Mouse (Mus musculus) kidney, embryonic 14.5 days (tissue): ENCODE data around the gene Faah. TPM values are rescaled to one million over a fixed set of nuclear protein-coding genes. Genes with fewer than 3 reads are reported as not detected.

ENCODE experiments used
- ATAC-seq: fragments of 200-750 bp; cut with Nextera tagmentation; 2 replicates; pipeline ENCODE4 v1.8.0; 2017; ENCODE audit warnings: moderate number of reproducible peaks, mild to moderate bottlenecking, moderate TSS enrichment, moderate library complexity; ENCODE audit not compliant: low FRiP score, low TSS enrichment
- H3K27ac ChIP-seq: fragments of 300-500 bp; sonication (generic); 2 replicates; pipeline ENCODE4 v1.5.1; 2014; ENCODE audit warnings: low read depth, mild to moderate bottlenecking, low read length, moderate library complexity, mixed read lengths
- H3K27me3 ChIP-seq: fragments of 300-500 bp; sonication (generic); 2 replicates; pipeline ENCODE4 v1.6.1; 2014; ENCODE audit warnings: mild to moderate bottlenecking, low read length; ENCODE audit not compliant: control insufficient read depth, insufficient read depth
- H3K36me3 ChIP-seq: fragments of 300-500 bp; sonication (generic); 2 replicates; pipeline ENCODE4 v1.6.1; 2014; ENCODE audit warnings: low read length, mixed read lengths; ENCODE audit not compliant: control insufficient read depth, insufficient read depth
- H3K4me1 ChIP-seq: fragments of 300-500 bp; sonication (generic); 2 replicates; pipeline ENCODE4 v1.6.1; 2014; ENCODE audit warnings: low read length, mixed read lengths; ENCODE audit not compliant: control insufficient read depth, insufficient read depth
- H3K4me2 ChIP-seq: fragments of 300-500 bp; sonication (generic); replicated peaks from 2 replicates; pipeline ENCODE4 v1.6.1; 2014; ENCODE audit warnings: low read depth, mild to moderate bottlenecking, low read length
- H3K4me3 ChIP-seq: fragments of 300-500 bp; sonication (generic); 2 replicates; pipeline ENCODE4 v1.5.1; 2014; ENCODE audit warnings: mild to moderate bottlenecking, low read length
- H3K9ac ChIP-seq: fragments of 300-500 bp; sonication (generic); 2 replicates; pipeline ENCODE4 v1.6.1; 2014; ENCODE audit warnings: low read depth, mild to moderate bottlenecking, low read length, moderate library complexity
- H3K9me3 ChIP-seq: fragments of 300-500 bp; sonication (generic); 2 replicates; pipeline ENCODE4 v1.6.1; 2016; ENCODE audit warnings: low read length; ENCODE audit not compliant: control insufficient read depth
- WGBS: fragments of 180-500 bp; shearing (Covaris S2); extraction: QIAGEN DNeasy Blood & Tissue Kit; methylation state at CpG from one replicate; pipeline ENCODE4 v1.1.7; 2014; 5-methylcytosine and 5-hydroxymethylcytosine counted together
- polyA plus RNA-seq: library from polyadenylated mRNA; unstranded; fragments of >200 nt; fragmentation: Nextera tagmentation; extraction: Ambion mirVana; gene quantifications from 2 replicates; pipeline ENCODE4 v1.2.1, GENCODE M21; 2014

Gene Faah
- polyA plus RNA-seq, 1 experiment from 2014 or later, result 8.7 TPM

DNA sequence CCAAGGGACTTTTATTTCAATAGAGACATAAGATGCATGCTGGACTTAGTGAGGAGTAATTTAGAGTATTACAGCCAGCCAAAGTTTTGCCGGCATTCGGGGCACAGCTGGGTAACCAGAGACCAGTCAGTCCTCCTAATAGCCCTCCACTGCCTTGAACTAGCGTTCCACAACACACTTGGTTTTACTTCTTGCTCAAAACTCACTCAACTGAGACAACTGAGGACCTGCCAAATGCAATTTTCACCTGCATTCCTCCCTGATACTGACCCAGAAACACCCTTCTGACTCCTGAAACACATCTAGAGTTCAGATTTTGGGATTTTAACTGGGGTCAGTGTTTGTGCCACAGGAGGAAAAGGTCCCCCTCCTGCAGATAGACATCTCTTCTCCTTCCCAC is 1.3 kb downstream of the Faah start:
- Histone ChIP-seq H3K4me3 (peak overlapping the region; percentile 63), H3K9me3 (no peaks in the 10 kb centered on the region), H3K4me1 (no peaks in the 10 kb centered on the region), H3K9ac (peak overlapping the region; percentile 23; the same call in 1 of the 2 replicates), H3K27me3 (peaks cover 45% of the 10 kb centered on the region), H3K4me2 (peak overlapping the region; percentile 95), H3K27ac (no peak overlapping the region), H3K36me3 (no peaks in the 10 kb centered on the region)
- WGBS, result 9% methylated on average over 3 of the region's 3 CpGs
- no peak for ATAC-seq

DNA sequence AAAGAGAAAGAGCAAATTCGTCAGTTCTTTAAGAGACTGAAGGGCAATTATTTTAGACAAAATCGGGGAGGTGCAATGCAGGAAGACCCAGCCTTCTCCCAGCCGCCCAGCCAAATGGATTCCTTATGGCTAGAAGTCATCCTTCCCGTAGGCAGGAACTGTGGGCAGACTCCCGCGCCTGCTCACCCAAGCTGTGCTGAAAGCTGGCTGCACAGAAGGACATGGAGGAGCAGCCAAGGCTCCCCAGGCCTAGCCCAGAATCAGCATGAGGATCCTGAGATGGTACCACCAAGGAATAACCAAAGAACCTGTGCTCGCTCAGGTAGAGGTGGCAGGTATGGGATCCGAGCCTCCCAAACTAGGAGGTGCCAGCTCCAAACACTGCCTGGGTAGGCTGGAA is 1.7 kb downstream of the Faah start:
- H3K4me1 ChIP-seq, result no peaks in the 10 kb centered on the region
- no peaks in the 10 kb centered on the region for H3K9me3 ChIP-seq
- H3K4me3 ChIP-seq, result no peak overlapping the region
- H3K27ac ChIP-seq, result no peak overlapping the region
- WGBS, result 60% methylated on average over 8 of the region's 8 CpGs
- no peak overlapping the region for H3K9ac ChIP-seq
- ATAC-seq, result no peak
- no peaks in the 10 kb centered on the region for H3K36me3 ChIP-seq
- H3K27me3 ChIP-seq, result peaks cover 45% of the 10 kb centered on the region
- H3K4me2 ChIP-seq, result no peak overlapping the region; the same call in 1 of the 2 replicates

DNA sequence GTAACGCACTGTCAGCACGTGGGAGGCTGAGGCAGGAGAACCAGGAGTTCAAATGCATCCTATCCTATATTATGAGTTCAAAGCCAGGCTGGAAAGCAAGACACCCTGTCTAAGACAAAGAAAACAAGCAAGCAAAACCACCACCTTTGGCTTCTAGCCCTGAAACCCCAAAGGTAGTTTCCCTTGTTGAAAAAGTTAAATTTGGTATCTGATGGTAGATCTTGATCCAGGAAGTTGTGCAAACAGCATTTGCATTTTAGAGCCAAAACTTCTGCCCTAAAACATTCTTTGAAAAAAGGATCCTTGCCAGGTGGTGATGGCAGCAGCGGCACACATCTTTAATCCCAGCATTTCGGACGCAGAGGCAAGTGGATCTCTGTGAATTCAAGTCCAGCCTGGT is 2.2 kb downstream of the Faah start:
- Histone ChIP-seq H3K36me3 (no peaks in the 10 kb centered on the region), H3K27me3 (peaks cover 46% of the 10 kb centered on the region), H3K4me2 (no peak overlapping the region), H3K4me1 (no peaks in the 10 kb centered on the region), H3K27ac (no peak overlapping the region), H3K4me3 (no peak overlapping the region), H3K9me3 (no peaks in the 10 kb centered on the region), H3K9ac (no peak overlapping the region)
- ATAC-seq, result no peak
- 80% methylated on average over 5 of the region's 5 CpGs for whole genome bisulfite sequencing

DNA sequence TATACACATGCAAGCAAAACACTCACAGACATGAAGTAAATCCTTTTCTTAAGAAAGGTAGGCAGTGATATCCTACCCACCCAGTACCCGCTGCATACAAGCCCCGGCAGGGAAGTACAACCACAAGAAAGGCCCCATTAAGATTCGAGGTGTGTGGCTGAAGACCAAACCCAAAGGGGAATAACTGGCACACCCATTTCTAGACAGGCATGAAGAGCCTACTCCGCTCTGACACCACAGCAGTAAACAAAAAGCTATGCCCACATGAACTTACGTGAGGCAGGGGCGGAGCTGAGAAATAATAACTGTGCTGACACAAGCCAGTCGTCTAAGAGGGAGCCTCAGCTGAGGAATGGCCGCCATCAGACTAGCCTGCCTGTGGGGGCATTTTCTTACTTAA is 7.5 kb downstream of the Faah start:
- Histone ChIP-seq H3K4me1 (no peaks in the 10 kb centered on the region), H3K9me3 (no peaks in the 10 kb centered on the region), H3K4me3 (no peak overlapping the region), H3K27ac (no peak overlapping the region), H3K9ac (no peak overlapping the region), H3K27me3 (peaks cover 10% of the 10 kb centered on the region), H3K4me2 (no peak overlapping the region), H3K36me3 (no peaks in the 10 kb centered on the region)
- no peak for ATAC-seq
- 77% methylated on average over 8 of the region's 8 CpGs for WGBS

DNA sequence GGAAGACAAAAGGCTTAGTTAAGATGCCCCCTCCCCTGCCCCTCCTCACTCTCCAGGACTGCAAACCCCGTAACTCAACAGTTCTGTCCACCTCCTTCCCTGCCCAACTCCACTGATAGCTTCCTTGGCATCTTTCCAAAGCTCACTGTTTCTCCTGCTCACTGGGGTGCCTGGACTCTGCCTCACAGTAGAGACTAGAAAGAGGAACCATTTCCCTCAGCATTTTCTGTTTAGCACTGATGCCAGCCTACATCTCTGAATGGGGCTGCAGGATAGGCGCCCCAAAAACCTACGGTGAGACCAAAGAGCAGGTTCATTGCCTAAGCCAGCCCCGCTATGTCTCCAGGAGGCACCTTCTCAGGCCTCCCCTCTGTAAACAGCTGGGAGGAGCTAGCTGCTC is 16.5 kb downstream of the Faah start:
- Histone ChIP-seq H3K4me3 (no peak overlapping the region), H3K9ac (no peak overlapping the region), H3K4me1 (no peaks in the 10 kb centered on the region), H3K36me3 (no peaks in the 10 kb centered on the region), H3K4me2 (no peak overlapping the region), H3K27ac (no peak overlapping the region), H3K27me3 (no peaks in the 10 kb centered on the region), H3K9me3 (no peaks in the 10 kb centered on the region)
- no peak for ATAC-seq
- WGBS, result 79% methylated on average over 4 of the region's 4 CpGs

DNA sequence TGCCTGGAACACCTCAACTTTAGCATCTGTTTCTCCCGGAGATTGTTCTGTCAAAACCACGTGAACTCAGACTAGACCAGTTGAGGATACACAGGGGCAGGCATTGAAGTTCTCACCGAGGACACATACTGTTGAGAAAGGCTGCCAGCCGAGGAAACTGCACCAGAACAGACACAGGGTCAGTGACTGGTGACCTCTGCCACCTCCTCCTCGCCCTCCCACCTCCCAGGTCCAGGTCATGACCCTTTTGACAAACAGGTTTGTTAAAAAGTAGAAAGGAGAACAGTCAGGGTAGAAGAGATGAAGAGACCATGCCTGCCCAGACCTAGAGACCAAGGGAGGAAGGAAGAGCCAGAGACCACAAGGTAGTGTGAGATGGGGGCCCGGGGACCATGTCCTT is 17.1 kb downstream of the Faah start:
- Histone ChIP-seq H3K4me1 (no peaks in the 10 kb centered on the region), H3K9ac (no peak overlapping the region), H3K27ac (no peak overlapping the region), H3K4me3 (no peak overlapping the region), H3K27me3 (no peaks in the 10 kb centered on the region), H3K9me3 (no peaks in the 10 kb centered on the region), H3K36me3 (no peaks in the 10 kb centered on the region), H3K4me2 (no peak overlapping the region)
- ATAC-seq, result no peak
- 62% methylated on average over 6 of the region's 6 CpGs for WGBS

DNA sequence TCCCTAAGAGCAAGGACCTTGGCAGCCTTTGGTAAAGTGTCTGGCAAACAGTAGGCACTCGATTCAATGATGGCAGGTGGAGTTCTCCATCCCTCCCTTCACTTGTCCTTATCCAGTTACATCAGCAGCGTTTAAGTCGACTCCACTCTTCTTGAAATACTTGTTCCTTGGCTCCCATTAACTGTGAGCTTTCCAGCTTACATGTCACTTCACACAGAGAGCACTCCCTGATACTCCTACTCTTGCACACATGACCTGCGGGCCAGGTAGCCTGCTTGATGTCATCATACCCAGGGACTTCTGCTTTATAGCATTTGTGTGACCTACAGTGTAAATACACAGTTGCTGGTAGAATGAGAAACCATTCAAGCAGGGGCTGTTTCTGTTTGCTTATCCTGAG is 21.0 kb downstream of the Faah start:
- 60% methylated on average over 4 of the region's 4 CpGs for WGBS
- Histone ChIP-seq H3K36me3 (no peaks in the 10 kb centered on the region), H3K9me3 (peaks cover 4% of the 10 kb centered on the region; the same call in 1 of the 2 replicates), H3K9ac (no peak overlapping the region), H3K27me3 (no peaks in the 10 kb centered on the region), H3K4me3 (no peak overlapping the region), H3K4me1 (no peaks in the 10 kb centered on the region), H3K27ac (no peak overlapping the region), H3K4me2 (no peak overlapping the region)
- ATAC-seq, result no peak

DNA sequence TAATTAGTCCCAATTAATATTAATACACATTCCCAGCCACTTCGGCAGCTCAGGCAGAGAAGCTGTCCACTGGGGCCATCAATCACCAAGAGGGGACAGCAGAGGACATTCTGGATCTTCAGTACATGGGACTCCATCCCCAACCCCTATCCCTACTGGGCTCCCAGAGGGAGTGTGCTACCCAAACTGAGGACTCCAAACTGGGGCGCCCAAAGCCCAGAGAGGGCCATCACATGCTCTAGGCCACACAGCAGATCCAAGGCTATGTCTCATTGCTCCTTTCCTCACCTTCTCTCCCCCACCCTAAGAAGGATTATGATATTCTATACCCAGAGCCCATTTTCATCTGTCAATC is 22.4 kb downstream of the Faah start:
- no peak for ATAC-seq
- no peak overlapping the region for H3K4me3 ChIP-seq
- H3K4me1 ChIP-seq, result no peaks in the 10 kb centered on the region
- no peak overlapping the region for H3K4me2 ChIP-seq
- H3K36me3 ChIP-seq, result no peaks in the 10 kb centered on the region
- H3K27me3 ChIP-seq, result no peaks in the 10 kb centered on the region
- 81% methylated on average over 2 of the region's 2 CpGs for WGBS
- H3K27ac ChIP-seq, result no peak overlapping the region
- H3K9me3 ChIP-seq, result peaks cover 5% of the 10 kb centered on the region; the same call in 1 of the 2 replicates
- H3K9ac ChIP-seq, result no peak overlapping the region

DNA sequence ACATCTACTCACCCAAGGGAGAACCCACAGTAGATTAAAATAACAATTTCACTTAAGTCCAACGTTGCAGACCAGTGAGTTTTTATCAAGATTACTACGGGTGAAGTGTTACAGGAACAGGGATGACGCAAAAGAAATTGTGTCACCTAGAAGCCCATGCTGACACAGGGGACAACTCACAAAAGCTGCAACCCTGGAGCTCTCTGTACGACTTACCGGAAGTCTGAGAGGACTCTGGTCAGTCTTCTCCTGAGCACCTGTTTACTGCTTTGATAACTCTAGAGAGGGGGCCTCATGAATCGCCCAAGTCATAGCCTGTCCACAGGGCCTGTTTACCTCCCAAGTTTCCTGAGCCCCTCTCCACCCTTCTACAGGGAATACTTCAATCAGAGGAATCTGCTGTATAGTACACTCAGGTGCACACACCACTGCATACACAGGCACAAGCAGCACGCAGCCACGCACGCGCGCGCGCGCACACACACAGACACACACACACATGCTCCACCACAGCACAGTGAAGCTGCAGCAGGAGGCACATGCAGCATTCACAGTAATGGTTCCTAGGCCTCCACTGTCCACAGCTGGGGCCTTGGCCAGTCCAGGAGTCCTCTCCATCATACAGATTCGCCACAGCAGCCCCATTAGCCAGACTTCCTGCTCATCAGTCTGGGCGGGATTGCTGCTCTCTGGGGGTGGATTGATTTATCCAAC is 22.9 kb downstream of the Faah start:
- H3K9me3 ChIP-seq, result peaks cover 5% of the 10 kb centered on the region; the same call in 1 of the 2 replicates
- no peaks in the 10 kb centered on the region for H3K4me1 ChIP-seq
- H3K9ac ChIP-seq, result no peak overlapping the region
- no peak for ATAC-seq
- WGBS, result 86% methylated on average over 16 of the region's 16 CpGs
- H3K4me2 ChIP-seq, result no peak overlapping the region
- H3K4me3 ChIP-seq, result no peak overlapping the region
- no peaks in the 10 kb centered on the region for H3K27me3 ChIP-seq
- no peaks in the 10 kb centered on the region for H3K36me3 ChIP-seq
- no peak overlapping the region for H3K27ac ChIP-seq
